Mouse (Mus musculus) lung, postnatal 0 days (tissue): ENCODE results near the gene Bend4. TPM values are rescaled to one million over a fixed set of nuclear protein-coding genes. Genes with fewer than 3 reads are reported as not detected.
A peak's percentile ranks its signal among the peaks of the same experiment; 100 is the strongest.

Experiments
- ATAC-seq: fragments of 200-750 bp; cut with Nextera tagmentation; 2 replicates; pipeline ENCODE4 v1.8.0; 2017; ENCODE audit warnings: moderate library complexity
- DNase-seq: peaks from one replicate; pipeline ENCODE4 v3.0.0-alpha.2; 2016; ENCODE audit warnings: low spot score
- H3K27ac ChIP-seq: fragments of 300-500 bp; sonication (generic); 2 replicates; pipeline ENCODE4 v1.5.1; 2014; ENCODE audit warnings: antibody characterized with exemption, mild to moderate bottlenecking, low read length, mixed read lengths
- H3K27me3 ChIP-seq: fragments of 300-500 bp; sonication (generic); replicated peaks from 2 replicates; pipeline ENCODE4 v1.6.1; 2014; ENCODE audit warnings: low read length, mixed read lengths; ENCODE audit not compliant: insufficient read depth
- H3K36me3 ChIP-seq: fragments of 300-500 bp; sonication (generic); 2 replicates; pipeline ENCODE4 v1.6.1; 2014; ENCODE audit warnings: low read length, mixed read lengths; ENCODE audit not compliant: insufficient read depth
- H3K4me1 ChIP-seq: fragments of 300-500 bp; sonication (generic); 2 replicates; pipeline ENCODE4 v1.6.1; 2014; ENCODE audit warnings: antibody characterized with exemption, low read depth, low read length, mixed read lengths; ENCODE audit not compliant: insufficient read depth
- H3K4me2 ChIP-seq: fragments of 300-500 bp; sonication (generic); replicated peaks from 2 replicates; pipeline ENCODE4 v1.6.1; 2014; ENCODE audit warnings: low read depth, mild to moderate bottlenecking, low read length, moderate library complexity, mixed read lengths
- H3K4me3 ChIP-seq: fragments of 300-500 bp; sonication (generic); 2 replicates; pipeline ENCODE4 v1.5.1; 2014; ENCODE audit warnings: low read depth, low read length
- H3K9ac ChIP-seq: fragments of 300-500 bp; sonication (generic); replicated peaks from 2 replicates; pipeline ENCODE4 v1.6.1; 2014; ENCODE audit warnings: low read depth, mild to moderate bottlenecking
- H3K9me3 ChIP-seq: fragments of 300-500 bp; sonication (generic); 2 replicates; pipeline ENCODE4 v1.6.1; 2016; ENCODE audit warnings: low read length, mixed read lengths
- CTCF ChIP-seq: IDR thresholded peaks from 2 replicates; pipeline ENCODE4 v1.5.1; 2016; ENCODE audit warnings: antibody characterized with exemption, mild to moderate bottlenecking
- EP300 ChIP-seq: IDR thresholded peaks from 2 replicates; pipeline ENCODE4 v1.6.1; 2016; ENCODE audit warnings: antibody characterized with exemption, mild to moderate bottlenecking, control low read depth
- WGBS: fragments of 180-500 bp; shearing (Covaris S2); extraction: QIAGEN DNeasy Blood & Tissue Kit; methylation state at CpG from one replicate; pipeline ENCODE4 v1.1.7; 2014; 5-methylcytosine and 5-hydroxymethylcytosine counted together
- polyA plus RNA-seq: library from polyadenylated mRNA; unstranded; fragments of >200 nt; fragmentation: Nextera tagmentation; extraction: Ambion mirVana; gene quantifications from 2 replicates; pipeline ENCODE4 v1.2.1, GENCODE M21; 2015

Bend4 gene
- polyA plus RNA-seq, 1 experiment from 2014 or later, result 3.5 TPM

DNA sequence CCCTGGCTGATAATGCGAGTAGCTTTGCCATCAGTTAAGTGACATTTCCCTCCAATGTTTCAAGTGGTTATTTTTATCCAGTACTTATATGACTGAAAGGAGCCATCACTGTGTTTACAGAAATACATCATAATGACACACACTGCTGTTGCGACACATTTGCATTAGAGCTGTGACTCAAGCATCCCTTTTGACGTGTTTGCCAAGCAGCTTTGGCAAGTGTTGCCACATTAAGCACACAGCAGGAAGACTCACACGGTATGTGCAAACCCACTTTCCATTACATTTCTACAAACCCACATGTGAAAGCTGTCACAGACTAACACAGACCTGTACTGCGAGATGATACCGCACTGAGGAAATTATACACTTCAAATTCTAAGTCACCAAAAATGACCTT, 34.2 kb downstream of the Bend4 start:
- H3K4me3 ChIP-seq, result no peak overlapping the region
- H3K36me3 ChIP-seq, result peaks cover 8% of the 10 kb centered on the region; the same call in 1 of the 2 replicates
- ATAC-seq, result peak; percentile 84
- peak; percentile 88 for DNase-seq
- no peak overlapping the region for H3K4me2 ChIP-seq
- 52% methylated on average over 6 of the region's 6 CpGs for WGBS
- TF ChIP-seq CTCF (no peak), EP300 (peak; percentile 65)
- H3K27me3 ChIP-seq, result no peaks in the 10 kb centered on the region
- no peak overlapping the region for H3K27ac ChIP-seq
- H3K9ac ChIP-seq, result no peak overlapping the region
- no peaks in the 10 kb centered on the region for H3K4me1 ChIP-seq
- H3K9me3 ChIP-seq, result no peaks in the 10 kb centered on the region

DNA sequence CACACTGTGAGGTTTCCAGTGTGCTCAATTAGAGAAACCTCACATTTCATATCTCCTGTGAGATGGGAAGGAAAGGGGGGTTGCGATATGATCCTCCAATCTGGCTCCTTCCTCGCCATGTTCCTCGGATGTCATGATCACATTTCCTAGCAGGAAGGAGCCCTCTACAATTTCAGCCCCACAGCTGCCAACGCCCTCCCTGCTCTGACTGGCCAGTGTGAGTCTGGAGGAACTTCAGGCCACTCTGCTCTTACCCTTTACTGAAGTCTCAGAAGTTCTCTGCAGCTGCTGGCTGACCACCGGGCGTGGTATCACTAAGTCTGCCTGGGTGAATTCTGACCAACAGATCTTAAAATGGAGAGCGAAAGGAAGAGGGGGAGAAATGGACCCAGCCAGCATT, 45.6 kb downstream of the Bend4 start:
- H3K27me3 ChIP-seq, result no peaks in the 10 kb centered on the region
- H3K9me3 ChIP-seq, result no peaks in the 10 kb centered on the region
- H3K4me2 ChIP-seq, result no peak overlapping the region
- H3K4me3 ChIP-seq, result no peak overlapping the region
- no peak overlapping the region for H3K27ac ChIP-seq
- H3K9ac ChIP-seq, result no peak overlapping the region
- ATAC-seq, result no peak
- TF ChIP-seq EP300, result no peak
- TF ChIP-seq CTCF, result no peak
- no peaks in the 10 kb centered on the region for H3K36me3 ChIP-seq
- no peak for DNase-seq
- no peaks in the 10 kb centered on the region for H3K4me1 ChIP-seq
- 80% methylated on average over 7 of the region's 7 CpGs for WGBS

DNA sequence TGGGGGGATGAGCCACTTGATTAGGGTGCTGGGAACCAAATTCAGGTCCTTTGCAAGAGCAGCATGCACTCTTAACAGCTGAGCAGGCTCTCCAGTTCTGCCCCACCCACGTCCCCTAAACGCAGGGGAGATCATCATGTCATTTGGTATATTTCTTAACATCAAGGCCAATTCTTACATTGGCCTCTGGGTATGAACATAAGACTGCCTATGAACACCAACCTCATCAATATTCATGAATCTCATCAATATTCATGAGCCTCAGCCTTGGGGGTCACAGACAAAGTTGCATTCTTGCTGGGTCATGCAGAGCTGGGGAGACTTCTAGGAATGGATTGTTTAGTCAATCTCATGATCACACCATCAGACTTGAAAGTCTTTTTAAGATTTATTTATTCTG, 46.4 kb downstream of the Bend4 start:
- no peak overlapping the region for H3K9ac ChIP-seq
- no peak overlapping the region for H3K4me3 ChIP-seq
- H3K9me3 ChIP-seq, result no peaks in the 10 kb centered on the region
- H3K27me3 ChIP-seq, result no peaks in the 10 kb centered on the region
- H3K27ac ChIP-seq, result no peak overlapping the region
- DNase-seq (no peak), ATAC-seq (no peak)
- TF ChIP-seq CTCF (no peak), EP300 (no peak)
- H3K4me2 ChIP-seq, result no peak overlapping the region
- H3K4me1 ChIP-seq, result no peaks in the 10 kb centered on the region
- WGBS, result 88% methylated on average over 2 of the region's 2 CpGs
- H3K36me3 ChIP-seq, result no peaks in the 10 kb centered on the region

DNA sequence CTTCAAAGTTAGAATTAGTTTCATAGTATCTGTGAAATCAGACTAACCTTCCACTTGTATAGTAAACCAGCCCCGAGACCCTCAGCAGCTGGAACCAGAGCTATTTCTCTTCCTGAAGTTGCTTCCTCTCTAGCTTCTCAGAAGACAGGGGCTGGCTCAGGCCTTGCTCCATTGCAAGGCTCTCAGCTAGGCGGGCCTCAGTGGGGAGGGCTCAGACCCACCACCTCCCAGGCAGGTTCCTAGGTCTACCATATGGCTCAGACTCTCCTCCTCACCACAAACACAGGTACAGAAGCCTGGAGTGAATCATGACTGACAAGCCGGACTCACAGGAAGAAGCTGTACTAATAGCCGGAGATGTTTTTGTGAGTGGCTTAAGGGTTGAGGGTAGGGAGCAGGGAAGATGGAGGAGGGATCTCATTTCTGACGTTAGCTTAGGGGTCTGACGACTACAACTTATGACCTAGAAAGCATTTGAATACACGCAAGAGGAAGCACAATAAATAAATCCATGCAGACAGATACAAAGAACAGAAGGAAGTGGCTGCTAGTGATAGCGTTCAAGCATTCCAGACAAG, 51.0 kb downstream of the Bend4 start:
- H3K4me1 ChIP-seq, result no peaks in the 10 kb centered on the region
- no peaks in the 10 kb centered on the region for H3K9me3 ChIP-seq
- no peaks in the 10 kb centered on the region for H3K36me3 ChIP-seq
- no peak overlapping the region for H3K9ac ChIP-seq
- no peak for DNase-seq
- H3K4me3 ChIP-seq, result no peak overlapping the region
- WGBS, result 62% methylated on average over 8 of the region's 8 CpGs
- no peak overlapping the region for H3K4me2 ChIP-seq
- no peaks in the 10 kb centered on the region for H3K27me3 ChIP-seq
- no peak for TF ChIP-seq EP300
- TF ChIP-seq CTCF, result no peak
- ATAC-seq, result no peak
- no peak overlapping the region for H3K27ac ChIP-seq

DNA sequence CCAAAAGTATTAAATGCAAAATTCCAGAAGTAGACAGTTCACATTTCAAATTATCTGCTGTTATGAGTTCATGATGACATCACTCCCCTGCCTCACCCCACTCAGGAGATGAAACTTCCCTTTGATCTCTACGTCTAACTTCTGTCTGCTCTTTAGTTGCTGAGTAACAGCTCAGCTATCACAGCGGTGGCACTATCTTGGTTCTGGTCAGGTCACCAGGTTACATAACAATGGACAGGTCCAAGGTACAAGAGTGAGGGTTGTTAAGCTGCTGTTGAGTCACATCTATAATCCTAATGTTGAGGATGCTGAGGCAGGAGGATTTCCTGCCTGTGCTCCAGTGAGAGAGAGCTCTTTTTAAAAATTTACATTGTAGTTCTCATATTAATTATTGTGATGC, 65.2 kb downstream of the Bend4 start:
- Histone ChIP-seq H3K9me3 (no peaks in the 10 kb centered on the region), H3K4me2 (no peak overlapping the region), H3K4me1 (no peaks in the 10 kb centered on the region), H3K27me3 (no peaks in the 10 kb centered on the region), H3K36me3 (no peaks in the 10 kb centered on the region), H3K9ac (no peak overlapping the region), H3K27ac (no peak overlapping the region), H3K4me3 (no peak overlapping the region)
- DNase-seq (no peak), ATAC-seq (no peak)
- 43% methylated on average over 2 of the region's 2 CpGs for WGBS
- TF ChIP-seq EP300, result no peak
- TF ChIP-seq CTCF, result no peak

DNA sequence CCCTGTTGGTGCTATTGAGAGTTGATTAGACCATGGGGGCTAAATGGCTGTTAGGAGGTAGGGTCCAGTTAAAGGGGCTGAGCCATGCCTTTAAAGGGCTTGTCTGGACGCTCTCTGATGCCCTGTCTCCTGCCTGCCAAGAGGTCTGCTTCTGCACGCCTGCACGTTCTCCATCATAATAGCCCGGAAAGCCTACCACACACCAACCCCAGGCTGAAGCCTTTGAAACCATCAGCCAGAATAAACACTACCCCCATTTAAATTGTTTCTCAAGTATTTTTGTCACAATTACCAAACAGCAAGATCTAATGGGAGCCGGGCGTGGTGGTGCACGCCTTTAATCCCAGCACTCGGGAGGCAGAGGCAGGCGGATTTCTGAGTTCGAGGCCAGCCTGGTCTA, 65.8 kb downstream of the Bend4 start:
- no peak for ATAC-seq
- no peak overlapping the region for H3K4me2 ChIP-seq
- no peaks in the 10 kb centered on the region for H3K4me1 ChIP-seq
- DNase-seq, result no peak
- H3K9me3 ChIP-seq, result no peaks in the 10 kb centered on the region
- H3K4me3 ChIP-seq, result no peak overlapping the region
- no peak for TF ChIP-seq EP300
- no peak for TF ChIP-seq CTCF
- no peaks in the 10 kb centered on the region for H3K27me3 ChIP-seq
- H3K36me3 ChIP-seq, result no peaks in the 10 kb centered on the region
- H3K9ac ChIP-seq, result no peak overlapping the region
- H3K27ac ChIP-seq, result no peak overlapping the region
- WGBS, result 94% methylated on average over 10 of the region's 10 CpGs

DNA sequence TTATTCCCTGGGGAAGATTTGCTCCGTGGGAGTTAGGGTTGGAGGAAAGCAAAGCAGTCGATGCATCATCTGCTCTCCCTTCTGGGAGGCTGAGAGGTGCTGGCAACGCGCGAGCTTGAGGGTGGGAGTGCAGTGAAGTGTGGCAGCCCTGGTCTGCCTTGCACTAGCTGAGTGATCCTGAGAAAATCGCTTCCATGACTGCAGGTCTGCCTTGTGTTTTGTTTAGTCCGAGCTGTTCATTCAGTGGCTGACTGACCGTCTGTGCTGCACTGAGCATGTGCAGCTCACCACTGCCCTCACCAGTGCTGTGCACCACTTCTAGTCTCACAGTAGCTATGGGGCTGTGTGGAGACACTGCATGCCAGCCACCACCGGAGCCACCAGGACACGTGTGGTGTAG, 79.2 kb downstream of the Bend4 start:
- TF ChIP-seq EP300 (no peak), CTCF (no peak)
- Histone ChIP-seq H3K4me1 (no peaks in the 10 kb centered on the region), H3K4me2 (no peak overlapping the region), H3K27me3 (no peaks in the 10 kb centered on the region), H3K27ac (no peak overlapping the region), H3K36me3 (peaks cover 31% of the 10 kb centered on the region), H3K9ac (no peak overlapping the region), H3K9me3 (no peaks in the 10 kb centered on the region), H3K4me3 (no peak overlapping the region)
- no peak for ATAC-seq
- DNase-seq, result no peak
- 81% methylated on average over 10 of the region's 10 CpGs for WGBS
